Mouse (Mus musculus): Measurements from ENCODE around the gene Tdp2.

Tdp2 gene

DNA sequence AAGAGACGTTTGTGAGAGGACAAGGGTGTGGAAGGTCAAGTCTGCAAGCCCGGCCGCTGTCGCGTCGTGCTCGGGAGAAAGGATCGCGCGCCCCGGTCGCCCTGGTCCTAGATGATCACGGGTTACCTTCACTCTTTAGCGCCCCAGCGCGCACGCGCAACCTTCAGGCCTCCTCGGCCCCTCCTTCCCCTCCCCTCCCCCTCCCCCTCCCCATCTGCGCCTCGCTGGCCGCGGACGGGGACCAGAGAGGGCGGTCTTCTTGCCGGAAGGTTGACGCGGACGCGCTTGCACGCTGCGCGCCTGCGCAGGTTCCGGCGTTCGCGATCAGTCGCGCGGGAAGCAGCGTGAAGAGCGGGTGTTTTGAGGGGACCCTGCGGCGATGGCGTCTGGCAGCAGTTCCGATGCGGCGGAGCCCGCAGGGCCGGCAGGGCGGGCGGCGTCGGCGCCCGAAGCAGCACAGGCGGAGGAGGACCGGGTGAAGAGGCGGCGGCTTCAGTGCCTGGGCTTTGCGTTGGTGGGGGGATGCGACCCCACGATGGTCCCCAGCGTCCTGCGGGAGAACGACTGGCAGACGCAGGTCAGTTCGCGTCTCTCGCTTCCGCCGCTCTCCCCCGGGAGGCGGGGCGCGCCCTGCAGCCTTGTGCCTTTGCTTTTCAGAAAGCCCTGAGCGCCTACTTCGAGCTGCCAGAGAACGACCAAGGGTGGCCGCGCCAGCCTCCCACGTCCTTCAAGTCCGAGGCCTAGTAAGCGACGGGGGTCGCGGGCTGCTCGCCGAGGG lies at the start of gene Tdp2, which contains the start of gene Acot13:
Tdp2 (plus strand) TSS at position 327 of the 778 bp plus-strand sequence.
Acot13 (minus strand) TSS at position 188 of the 778 bp plus-strand sequence.
- peak; percentile 97 for DNase-seq (ENCODE audit: low spot score)

DNA sequence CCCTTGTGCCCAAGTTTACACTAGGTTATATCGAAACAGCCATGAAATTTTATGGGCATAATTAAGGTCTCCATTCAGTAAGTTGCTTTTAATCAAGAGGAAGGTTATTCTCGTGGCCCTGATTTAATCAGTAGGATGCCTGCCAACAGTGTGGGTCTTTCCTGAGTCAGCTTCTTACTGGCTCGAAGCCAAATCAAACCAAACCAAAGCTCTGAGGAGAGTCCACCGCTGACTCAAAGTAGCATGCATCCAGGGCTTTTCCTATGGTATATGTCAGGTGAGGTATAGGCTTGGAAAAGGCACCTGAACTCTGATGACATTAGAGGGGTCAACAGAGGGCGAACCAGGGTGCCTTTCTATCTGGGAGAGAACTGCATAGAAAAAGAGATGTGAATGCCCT lies 49.6 kb upstream of the Tdp2 start:
- DNase-seq (ENCODE audit: low spot score) = no peak

DNA sequence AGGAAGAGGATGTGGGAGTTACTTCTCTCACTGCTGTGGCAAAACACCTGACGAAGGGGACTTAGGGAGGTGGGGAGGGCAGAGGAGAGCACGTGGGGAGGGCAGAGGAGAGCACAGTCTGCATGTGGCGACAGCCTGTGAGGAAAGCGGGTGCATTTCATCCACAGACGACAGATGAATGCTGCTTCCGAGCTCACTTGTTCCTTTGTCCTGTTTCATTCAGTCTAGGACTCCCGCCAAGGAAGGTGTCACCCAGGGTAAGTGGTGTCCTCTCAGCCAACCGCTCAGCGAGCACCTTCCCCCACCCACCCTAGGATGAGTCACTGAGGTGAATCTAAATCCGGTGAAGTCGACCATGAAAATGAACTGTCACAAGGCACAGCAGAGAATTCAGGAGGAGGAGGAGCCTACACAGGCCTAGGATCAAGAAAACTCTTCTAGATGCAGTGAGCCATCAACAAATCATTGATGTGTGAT lies 45.4 kb upstream of the Tdp2 start:
- DNase-seq (ENCODE audit: low spot score) = peak; percentile 82

DNA sequence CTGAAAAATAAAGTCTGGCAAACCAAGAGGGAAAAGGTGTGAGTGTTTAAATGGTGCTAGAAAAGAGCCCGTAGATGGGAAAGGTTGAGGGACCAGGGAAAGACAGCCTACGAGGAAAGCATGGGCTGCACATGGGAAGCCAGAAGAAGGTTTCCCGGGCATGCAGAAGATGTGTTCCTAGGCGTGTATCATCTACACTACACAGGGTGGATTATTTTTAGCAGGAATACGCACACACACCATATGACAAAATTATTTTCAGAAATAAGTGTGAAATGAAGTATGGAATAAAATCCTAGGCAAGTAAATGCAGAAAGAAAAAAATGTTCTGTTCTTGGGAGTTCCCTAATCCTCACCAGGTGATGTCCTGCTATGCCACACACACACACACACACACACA lies 44.0 kb upstream of the Tdp2 start:
- no peak for DNase-seq (ENCODE audit: low spot score)

DNA sequence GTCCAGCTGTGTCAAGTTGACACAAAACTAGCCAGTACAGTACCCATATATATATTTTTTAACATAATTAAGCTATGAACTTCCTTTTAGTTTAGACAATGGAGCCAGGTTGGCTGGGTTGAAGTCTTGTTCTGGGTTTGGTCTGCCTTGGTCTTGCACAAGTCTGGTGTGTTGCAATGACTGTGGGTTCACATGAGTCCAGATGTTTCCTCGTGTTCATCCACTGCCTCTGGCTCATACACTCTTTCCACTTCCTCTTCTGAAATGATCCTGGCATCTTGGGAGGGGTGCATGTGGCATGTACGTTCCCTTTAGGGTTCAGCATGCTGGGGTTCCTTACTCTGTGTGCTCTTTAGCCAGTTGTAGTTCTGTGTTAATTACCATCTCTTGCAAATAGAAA lies 40.1 kb upstream of the Tdp2 start:
- DNase-seq (ENCODE audit: low spot score) = no peak

DNA sequence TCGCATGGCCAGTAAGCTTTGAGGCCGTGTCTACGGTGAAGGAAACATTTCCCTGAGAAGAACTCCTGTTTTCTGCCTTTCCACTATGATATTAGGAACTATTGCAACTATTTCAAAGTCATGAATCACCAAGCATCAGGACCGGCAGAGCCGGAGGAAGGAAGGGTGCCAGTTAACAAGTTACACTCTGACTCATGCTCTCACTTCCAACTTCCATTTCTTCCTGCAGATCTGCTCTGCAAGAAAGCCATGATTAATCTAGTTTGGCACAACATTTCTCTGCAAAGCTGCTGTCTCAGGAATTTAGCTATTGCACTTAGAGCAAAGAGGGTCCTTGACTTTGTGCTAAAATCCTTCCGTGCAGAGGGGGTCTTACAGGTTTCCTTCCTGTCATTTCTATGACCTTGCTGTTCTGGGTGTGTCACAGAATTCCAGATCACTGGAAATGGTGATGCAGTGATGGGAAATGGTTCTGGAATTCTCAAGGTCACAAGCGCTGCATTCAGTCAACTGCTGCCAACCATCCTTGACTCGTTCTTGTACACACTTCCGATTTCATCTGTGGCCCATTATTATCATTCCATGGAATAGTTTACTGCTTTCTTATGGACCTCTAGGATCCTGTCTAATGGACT lies 39.0 kb upstream of the Tdp2 start:
- DNase-seq (ENCODE audit: low spot score) = no peak

DNA sequence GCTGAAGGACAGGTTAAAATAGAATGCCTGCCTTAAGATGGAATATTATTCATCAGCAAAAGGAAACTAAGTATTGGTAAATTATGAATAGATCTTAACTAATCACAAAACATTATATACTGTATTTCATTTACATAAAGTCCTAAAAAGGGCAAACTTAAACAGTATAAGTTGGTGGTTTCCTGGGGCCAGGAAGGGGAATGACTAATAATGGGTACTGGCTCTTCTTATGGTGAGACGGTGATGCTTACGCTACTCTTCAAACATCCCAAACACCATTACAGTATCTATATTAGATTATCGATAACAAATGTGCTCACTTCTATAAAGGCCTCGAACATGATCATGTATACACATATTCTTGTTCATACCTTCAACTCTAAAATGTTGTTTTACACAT lies 32.8 kb upstream of the Tdp2 start:
- no peak for DNase-seq (ENCODE audit: low spot score)

DNA sequence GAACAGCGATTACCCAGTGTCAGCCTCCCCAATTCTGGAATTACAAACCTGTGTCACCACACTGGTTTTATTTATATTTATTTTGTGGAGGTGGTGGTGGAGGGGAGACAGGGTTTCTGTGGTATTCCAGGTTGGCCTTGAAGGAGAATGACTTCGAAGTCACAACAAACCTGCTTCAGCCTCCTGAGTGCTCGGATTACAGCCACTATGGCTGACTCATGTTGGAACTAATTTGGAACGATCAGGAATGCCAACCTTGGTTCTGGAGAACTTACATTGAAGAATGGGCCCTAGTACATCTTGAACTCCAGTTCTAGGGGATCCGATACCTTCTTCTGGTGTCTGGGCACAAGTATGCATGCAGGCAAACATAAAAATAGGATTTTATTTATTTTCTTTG lies 32.1 kb upstream of the Tdp2 start:
- DNase-seq (ENCODE audit: low spot score) = no peak

DNA sequence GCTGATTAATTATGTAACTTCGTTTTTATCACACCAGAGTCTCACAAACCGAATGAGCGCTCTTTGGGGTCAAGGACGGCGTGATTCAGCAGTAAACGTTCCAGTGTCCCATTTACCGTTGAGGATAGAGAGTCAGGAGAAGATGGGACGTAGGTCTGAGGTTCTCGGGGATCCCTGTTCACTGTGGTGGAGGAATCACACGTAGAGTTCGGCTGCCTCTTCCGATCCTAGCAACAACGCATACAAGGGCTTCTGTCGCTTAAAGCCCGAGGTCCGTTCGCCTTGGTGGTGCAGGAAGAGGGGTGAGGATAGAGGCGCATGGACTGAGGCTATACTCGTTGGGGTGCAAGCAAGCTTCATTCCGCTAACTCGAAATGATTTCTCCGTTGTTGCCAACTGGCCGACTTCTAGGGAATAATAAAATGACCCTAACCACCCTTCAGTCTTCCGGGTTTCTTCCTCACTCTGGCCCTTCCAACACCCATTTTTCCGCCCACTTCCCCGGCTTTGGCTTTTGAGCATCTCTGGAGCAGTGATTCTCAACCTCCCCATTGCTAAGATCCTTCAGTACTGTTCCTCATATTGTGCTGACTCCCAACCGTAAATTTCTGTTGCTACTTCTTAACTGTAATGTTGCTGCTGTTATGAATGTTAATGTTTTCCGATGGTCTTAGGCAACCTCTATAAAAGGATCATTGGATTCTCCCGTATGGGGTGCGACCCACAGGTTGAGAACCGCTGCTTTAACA lies 31.4 kb upstream of the Tdp2 start:
- DNase-seq (ENCODE audit: low spot score) = peak; percentile 27

DNA sequence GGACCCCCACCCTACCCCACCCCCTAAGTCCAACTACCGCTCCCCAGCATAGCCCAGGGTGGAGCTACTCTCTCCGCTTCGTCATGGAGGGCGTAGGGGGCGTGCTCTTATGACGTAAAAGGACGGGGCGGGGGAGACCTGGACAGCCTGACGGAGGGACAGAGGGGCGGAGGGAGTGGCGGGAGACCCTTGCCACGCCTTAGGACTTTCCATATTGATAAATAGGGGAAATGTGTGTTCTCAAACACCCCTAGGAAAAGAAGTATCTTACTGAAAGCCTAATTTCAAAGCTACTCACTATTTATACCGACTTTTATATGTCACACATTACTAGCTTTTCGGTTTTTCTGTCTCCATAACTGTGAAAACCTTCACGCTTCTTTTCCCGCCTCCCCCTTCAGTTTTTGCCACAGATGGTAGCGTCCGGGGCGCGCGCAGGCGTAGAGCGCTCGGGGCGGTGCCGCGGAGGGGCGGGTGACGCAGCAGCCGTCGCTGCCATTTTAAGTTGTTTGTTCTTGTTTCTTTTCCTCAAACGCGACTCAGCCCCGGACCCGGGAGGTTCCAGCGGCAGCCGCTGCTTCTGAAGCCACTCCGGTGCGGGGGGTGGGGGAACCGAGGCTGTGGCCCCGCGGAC lies 30.7 kb upstream of the Tdp2 start:
- peak; percentile 98 for DNase-seq (ENCODE audit: low spot score)

DNA sequence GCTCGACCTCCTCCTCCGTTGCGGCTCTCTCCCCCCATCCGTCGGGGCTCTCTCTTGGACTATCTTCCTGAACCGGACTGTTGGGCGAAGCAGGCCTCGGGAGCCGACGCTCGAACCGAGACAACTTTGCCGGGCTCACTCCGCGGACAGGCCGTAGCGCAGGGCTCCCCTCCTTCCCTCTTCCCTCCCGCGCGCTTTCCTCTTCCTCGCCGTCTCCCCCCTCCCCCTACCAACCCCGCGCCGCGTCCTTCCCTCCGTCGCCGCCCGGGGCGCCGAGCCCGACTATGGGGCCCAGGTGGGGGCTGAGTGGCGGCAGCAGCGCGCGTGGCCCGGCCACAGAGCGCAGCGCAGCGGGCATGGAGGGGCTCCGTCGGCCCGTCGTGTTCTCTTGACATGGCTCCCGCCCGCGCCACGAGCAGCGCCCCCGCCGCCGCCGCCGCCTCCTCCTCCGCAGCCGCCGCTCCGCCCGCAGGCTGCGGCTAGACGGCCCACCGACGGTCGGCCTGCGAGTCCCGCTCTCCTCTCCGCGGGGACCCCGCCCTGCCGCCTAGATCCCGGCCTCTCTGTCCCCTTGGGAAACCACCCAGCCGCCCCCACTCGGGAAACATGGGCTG lies 30.1 kb upstream of the Tdp2 start, which contains the start of gene BC005537:
BC005537 (plus strand) TSS at position 350 of the 614 bp plus-strand sequence.
- peak; percentile 70 for DNase-seq (ENCODE audit: low spot score)

DNA sequence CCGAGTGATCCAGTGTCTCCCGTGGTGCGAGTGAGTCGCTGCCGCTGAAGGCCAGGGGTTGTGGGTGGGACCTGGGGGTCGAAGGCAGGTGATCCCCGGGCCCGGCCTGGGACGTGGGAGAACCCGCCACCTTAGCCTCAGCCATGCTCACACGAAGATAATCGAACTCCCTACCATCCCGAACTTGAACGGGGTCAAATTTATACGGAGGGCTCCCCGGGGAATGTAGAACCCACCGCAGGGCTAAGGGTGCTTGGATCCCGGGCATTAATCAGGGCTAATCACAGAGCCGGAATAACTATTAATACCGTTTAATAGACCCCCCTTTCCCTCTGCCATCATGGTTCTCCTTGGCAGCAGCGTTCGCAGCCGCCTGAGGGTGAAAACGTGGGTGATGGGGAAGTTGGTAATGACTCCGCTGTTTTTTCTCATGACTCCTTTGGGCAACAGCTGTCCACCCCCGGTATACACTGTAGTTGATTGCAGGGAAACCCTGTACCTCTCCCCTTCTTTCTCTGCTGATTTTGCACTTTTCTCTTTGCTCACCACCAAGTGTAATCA lies 29.3 kb upstream of the Tdp2 start:
- DNase-seq (ENCODE audit: low spot score) = peak; percentile 30

DNA sequence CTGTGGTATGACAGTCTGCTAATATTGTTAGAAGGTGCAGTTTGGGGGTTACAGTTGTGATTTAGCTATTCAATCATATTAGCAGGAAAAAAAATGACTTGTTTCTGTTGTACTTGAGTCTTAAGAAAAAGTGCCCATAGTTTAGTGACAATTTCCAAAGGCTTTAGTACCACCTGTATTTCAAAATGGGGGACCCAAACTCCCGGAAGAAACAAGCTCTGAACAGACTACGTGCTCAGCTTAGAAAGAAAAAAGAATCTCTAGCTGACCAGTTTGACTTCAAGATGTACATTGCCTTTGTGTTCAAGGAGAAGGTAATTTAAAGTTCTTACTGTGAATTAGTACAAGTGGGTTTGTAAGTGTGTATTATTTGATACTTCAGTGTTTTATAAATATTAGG lies 28.3 kb upstream of the Tdp2 start:
- DNase-seq (ENCODE audit: low spot score) = no peak

DNA sequence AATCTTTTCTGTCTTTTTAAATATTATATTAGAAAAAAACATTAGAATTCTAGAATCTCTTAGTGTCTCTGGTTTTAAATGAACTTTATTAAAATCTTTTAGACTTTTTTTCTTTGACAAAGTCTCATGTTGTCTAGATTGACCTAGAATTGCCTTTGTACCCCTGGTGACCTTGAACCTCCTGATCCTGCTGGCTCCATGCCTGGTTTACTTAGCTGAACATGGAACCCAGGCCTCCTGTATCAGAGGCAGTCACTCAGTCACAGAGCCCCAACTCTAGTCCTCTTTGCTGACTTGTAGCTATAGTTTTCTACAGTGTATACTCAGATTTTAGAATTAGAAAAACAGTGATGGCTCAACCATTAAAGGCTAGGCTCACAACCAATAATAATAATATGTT lies 25.4 kb upstream of the Tdp2 start:
- DNase-seq (ENCODE audit: low spot score) = no peak

DNA sequence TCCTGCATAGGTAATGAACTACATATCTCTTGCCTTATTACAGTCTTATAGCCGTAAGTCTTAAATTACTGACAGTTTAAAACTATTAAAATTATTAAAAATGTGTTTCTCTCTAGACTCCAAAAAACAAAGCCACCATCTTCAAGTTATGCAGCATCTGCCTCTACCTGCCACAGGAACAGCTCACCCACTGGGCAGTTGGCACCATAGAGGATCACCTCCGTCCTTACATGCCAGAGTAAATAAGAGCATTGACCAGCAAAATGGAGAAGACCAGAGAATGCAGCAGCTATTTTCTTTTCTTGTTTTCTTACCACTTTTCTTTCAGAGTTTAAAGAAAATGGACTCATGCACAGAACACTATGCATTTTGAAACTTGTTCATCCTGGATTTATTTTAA lies 19.0 kb upstream of the Tdp2 start:
- DNase-seq (ENCODE audit: low spot score) = no peak

DNA sequence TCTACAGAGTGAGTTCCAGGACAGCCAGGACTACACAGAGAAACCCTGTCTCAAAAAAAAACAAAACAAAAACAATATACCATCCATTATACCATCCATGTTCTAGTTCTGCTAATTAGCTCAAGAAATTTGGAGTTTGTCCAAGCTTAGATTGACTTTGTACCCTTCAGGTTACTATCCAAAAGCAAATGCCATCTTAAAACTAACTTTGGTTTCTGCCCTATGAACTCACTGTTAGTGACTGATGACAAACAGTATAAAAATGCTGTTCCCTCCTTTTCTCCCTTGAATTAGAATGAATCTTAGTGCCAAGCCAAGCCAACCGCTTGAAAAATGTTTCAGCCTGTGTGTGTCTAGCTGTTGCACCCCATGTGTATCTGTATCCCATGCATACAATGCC lies 16.9 kb upstream of the Tdp2 start:
- no peak for DNase-seq (ENCODE audit: low spot score)

DNA sequence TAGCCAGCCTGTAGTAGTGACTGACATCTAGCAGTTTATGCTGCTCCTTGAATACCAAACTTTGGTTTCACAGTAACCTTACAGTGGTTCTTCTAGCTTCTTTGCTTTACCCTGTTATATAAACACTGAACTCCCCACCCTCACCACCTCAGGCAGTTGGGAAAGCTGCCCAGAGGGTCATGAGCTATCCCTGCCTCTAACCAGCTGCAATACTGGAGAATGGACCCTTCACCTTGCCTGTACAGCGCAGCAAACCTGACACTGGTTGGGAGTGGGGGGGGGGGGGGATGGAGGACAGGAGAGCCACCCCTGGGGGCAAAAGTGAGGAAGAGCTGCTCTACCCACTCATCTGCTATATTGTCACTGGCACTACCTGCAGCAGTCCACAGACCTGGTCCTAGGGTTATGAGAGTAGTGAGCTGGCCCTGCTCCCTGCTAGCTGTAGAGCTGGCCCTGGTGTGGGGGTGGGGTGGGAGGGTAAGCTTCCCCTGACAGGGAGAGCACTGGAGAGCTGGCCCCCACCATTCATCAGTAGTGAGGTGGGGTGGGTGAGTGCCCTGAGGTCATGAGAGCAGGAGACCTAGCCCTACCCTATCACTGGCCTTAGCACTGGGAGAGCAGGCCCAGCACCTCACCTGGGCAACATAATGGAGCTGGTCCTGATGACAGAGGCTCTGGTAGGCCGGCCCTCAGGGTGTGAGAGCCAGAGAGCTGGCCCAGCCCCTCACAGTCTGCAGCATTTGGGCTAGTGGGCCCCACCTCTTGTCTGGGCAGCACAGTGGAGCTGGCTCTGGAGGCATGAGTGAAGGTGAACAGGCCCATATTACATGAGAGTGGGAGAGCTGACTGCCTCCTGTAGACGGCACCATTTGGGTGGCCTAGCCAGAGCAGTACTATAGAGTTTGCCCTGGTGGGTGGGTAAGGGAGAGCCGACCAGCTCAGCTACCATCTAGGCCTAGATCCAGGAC lies 15.1 kb upstream of the Tdp2 start:
- DNase-seq (ENCODE audit: low spot score) = no peak

DNA sequence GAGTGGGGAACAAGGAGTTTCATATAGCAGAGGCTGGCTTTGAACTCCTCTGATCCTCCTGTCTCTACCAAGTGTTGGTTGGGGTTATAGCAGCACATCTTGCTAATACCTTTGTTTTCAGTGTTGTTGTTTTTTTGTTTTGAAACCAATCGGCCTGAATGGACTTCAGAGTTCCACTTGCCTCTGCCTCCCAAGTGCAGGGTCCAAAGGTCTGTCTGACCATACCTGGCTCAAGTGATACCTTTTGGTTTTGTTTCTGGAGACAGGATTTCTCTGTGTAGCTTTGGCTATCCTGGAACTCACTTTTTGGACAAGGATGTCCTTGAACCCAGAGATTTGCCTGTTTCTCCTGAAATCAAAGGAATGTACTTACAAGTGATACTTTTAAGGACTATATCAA lies 11.5 kb upstream of the Tdp2 start:
- no peak for DNase-seq (ENCODE audit: low spot score)

DNA sequence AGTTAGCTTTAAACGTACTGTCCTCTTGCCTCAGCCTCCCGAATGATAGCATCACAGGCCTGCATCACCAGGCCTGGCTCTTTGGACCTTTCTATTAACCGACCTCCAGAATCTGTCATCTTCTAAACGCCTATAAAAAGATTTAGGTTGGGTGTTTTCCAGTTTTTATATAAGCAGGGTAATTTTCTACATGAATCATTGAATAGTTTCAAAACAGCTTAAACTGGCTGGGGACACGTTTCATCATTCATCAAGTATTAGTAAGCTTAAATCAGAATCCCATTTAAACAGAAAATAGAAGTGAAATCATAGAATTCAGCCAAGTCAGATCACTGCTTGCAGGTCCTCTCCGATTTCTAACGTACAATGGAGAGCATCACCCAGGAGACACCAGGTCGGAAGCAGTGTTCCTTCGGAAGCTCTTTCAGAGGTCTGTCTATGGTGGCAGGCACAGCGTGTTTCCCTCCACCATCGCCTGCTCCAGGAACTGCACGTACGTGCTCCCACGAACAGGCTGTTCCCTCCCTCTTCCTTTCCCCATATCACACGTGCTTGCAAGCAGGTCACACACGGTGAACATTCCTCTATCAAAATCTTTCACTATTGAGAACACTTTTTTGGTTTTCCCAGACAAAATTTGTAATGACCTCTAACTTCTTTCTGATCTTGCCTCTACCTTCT lies 8.7 kb upstream of the Tdp2 start:
- no peak for DNase-seq (ENCODE audit: low spot score)

DNA sequence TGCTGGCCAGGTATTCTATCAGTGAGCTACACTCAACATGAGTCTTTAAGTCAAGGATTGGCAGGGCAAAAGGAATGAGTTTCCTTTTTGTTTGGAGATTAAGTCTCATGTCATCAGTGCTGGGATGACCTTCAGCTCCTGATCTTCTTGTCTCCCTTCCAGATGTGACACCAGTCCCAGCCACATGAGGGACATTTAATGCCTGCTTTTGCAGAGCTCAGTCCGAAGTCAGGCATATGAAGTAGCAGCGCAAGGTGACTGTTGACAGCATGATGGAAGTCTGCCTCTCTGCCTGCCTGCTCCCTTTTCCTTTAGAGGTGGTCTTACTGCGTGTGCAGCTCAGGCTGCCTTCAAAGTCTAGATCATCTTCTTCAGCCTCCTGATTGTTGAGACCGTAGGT lies 6.8 kb upstream of the Tdp2 start:
- DNase-seq (ENCODE audit: low spot score) = no peak

Measured in T-cell, adult 2 months (primary cell).